Mouse (Mus musculus) adrenal gland (tissue): ENCODE measurements at regions not wholly inside any gene's neighbourhood (a gene's known extent, or its start where the extent isn't known, plus 50 kb on each side); places are given as distances from the start of the nearest gene placed in this dataset.

ENCODE experiments used
- intact Hi-C: fragments of 180-260 bp; cut with DNase I; formaldehyde crosslinking; loops from one replicate; pipeline ENCODE4 v1.15.1; 2025

- intact Hi-C loops, result no loop called here
Measured at GRCm38 (mm10) chr11:32991036-32991616, 156.1 kb downstream of the Fgf18 start.

GRCm38 (mm10) chr11:32990201-32990600 is 157.0 kb downstream of the Fgf18 start:
- intact Hi-C loops, result no loop called here

GRCm38 (mm10) chr11:32978899-32979298 is 154.5 kb upstream of the Smim23 start:
- intact Hi-C loops, result no loop called here

GRCm38 (mm10) chr11:32976572-32976971 is 152.2 kb upstream of the Smim23 start:
- intact Hi-C loops, result no loop called here

- intact Hi-C loops, result no loop called here
Measured at GRCm38 (mm10) chr11:32973453-32973852, 149.0 kb upstream of the Smim23 start.

- intact Hi-C loops, result no loop called here
Measured at GRCm38 (mm10) chr11:32965418-32965817, 141.0 kb upstream of the Smim23 start.

- intact Hi-C loops, result no loop called here
Measured at GRCm38 (mm10) chr11:32963625-32964293, 139.4 kb upstream of the Smim23 start.

GRCm38 (mm10) chr11:32961600-32961999 is 137.2 kb upstream of the Smim23 start:
- intact Hi-C loops, result no loop called here

- intact Hi-C loops, result loop anchor here (5.0 to 10.0 kb wide), 2 partner anchors 247 to 334 kb away; no protein-coding TSS in a partner anchor
Measured at GRCm38 (mm10) chr11:32958961-32959360, 134.6 kb upstream of the Smim23 start.

GRCm38 (mm10) chr11:32956993-32957392 is 132.6 kb upstream of the Smim23 start:
- intact Hi-C loops, result loop anchor here (2.0 to 10.0 kb wide), 3 partner anchors 150 to 332 kb away; no protein-coding TSS in a partner anchor

GRCm38 (mm10) chr11:32952271-32952670 is 127.9 kb upstream of the Smim23 start:
- intact Hi-C loops, result loop anchor here (10.0 kb wide), 1 partner anchor 327 kb away; no protein-coding TSS in a partner anchor

GRCm38 (mm10) chr11:32948132-32948531 is 123.7 kb upstream of the Smim23 start:
- intact Hi-C loops, result no loop called here

- intact Hi-C loops, result no loop called here
Measured at GRCm38 (mm10) chr11:32946481-32947001, 122.1 kb upstream of the Smim23 start.

- intact Hi-C loops, result no loop called here
Measured at GRCm38 (mm10) chr11:32945071-32945470, 120.7 kb upstream of the Smim23 start.

- intact Hi-C loops, result no loop called here
Measured at GRCm38 (mm10) chr11:32941331-32942009, 117.1 kb upstream of the Smim23 start.

- intact Hi-C loops, result no loop called here
Measured at GRCm38 (mm10) chr11:32939102-32939501, 114.7 kb upstream of the Smim23 start.

- intact Hi-C loops, result no loop called here
Measured at GRCm38 (mm10) chr11:32937167-32937566, 112.8 kb upstream of the Smim23 start.

- intact Hi-C loops, result no loop called here
Measured at GRCm38 (mm10) chr11:32931928-32932327, 107.5 kb upstream of the Smim23 start.

- intact Hi-C loops, result no loop called here
Measured at GRCm38 (mm10) chr11:32931018-32931417, 106.6 kb upstream of the Smim23 start.

- intact Hi-C loops, result no loop called here
Measured at GRCm38 (mm10) chr11:32928837-32929236, 104.4 kb upstream of the Smim23 start.

GRCm38 (mm10) chr11:32925421-32926271 is 101.2 kb upstream of the Smim23 start:
- intact Hi-C loops, result no loop called here
